Mouse (Mus musculus): ENCODE data around the gene Pnpla2. TPM values are rescaled to one million over a fixed set of nuclear protein-coding genes. Genes with fewer than 3 reads are reported as not detected.
A peak's percentile ranks its signal among the peaks of the same experiment; 100 is the strongest.

Gene Pnpla2
- total RNA-seq, 4 experiments from 2014 or later: 21.2 to 32.6 (median 27.2) TPM

- no peak for DNase-seq (ENCODE audit: low spot score in 2 of 2)
Measured at GRCm38 (mm10) chr7:141431434-141432185, 23.4 kb upstream of the Pnpla2 start.

- no peak for DNase-seq (ENCODE audit: low spot score in 2 of 2)
Measured at GRCm38 (mm10) chr7:141432186-141432611, 22.8 kb upstream of the Pnpla2 start.

DNA sequence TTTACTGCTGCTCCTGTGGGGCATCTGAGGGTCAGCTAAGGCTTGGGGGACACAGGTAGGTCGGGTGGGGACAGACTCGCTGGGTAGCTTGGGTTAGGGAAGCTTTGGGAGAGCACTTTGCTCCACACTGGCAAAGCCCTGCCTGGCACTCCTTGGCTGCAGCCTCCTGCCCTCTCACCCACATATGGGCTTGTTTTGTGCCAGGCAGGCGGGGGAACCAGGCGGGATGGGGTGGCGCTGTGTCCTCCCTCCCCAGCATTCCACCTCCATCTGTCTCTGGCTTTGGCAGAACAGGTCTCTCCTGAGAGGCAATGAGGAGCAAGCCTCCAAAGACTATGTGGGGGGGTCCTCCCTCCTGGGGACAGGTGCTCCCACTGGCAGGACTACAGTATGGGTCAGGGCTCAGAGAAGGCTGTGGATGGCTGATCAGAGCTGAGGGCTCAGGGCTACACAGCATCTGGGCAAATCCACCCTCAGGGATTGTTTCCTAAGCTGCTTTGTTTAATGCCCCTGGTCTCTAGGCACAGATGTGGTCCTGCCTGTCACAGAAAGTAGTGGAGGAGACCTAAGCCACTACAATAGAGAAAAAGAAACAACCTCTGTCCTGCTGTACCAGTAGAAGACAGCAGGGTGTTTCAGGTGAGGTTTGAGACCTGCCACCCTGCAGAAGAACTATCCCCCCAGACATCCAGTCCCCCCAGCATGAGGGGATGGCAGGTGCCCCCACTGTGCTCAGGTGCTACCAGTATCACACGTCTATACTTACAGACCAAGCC lies 22.1 kb upstream of the Pnpla2 start:
- no peak for DNase-seq (ENCODE audit: low spot score in 2 of 2)

- DNase-seq (ENCODE audit: low spot score in 2 of 2): no peak
Measured at GRCm38 (mm10) chr7:141433517-141434400, 21.2 kb upstream of the Pnpla2 start.

DNA sequence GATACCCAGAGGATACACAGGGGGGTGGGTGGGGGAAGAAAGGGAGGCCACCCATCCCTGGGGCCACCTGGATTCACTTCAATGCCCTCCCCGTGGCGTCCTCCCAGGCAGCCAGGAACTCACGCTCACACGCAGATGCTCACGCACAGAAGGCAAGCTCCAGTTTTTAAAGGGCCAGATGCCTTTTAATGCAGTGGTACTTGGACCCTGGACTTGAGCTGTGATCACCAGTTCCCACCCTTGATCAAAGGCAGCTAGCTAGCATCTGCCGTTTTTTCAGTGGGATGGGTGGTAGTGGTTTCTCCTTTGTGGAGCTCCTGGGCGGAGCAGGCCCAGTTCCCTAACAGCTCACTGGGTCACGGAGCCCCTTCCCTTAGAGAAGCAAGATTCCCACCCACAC lies 20.5 kb upstream of the Pnpla2 start:
- DNase-seq (ENCODE audit: low spot score in 2 of 2): peak in 1 of 2 experiments; percentile 73

DNA sequence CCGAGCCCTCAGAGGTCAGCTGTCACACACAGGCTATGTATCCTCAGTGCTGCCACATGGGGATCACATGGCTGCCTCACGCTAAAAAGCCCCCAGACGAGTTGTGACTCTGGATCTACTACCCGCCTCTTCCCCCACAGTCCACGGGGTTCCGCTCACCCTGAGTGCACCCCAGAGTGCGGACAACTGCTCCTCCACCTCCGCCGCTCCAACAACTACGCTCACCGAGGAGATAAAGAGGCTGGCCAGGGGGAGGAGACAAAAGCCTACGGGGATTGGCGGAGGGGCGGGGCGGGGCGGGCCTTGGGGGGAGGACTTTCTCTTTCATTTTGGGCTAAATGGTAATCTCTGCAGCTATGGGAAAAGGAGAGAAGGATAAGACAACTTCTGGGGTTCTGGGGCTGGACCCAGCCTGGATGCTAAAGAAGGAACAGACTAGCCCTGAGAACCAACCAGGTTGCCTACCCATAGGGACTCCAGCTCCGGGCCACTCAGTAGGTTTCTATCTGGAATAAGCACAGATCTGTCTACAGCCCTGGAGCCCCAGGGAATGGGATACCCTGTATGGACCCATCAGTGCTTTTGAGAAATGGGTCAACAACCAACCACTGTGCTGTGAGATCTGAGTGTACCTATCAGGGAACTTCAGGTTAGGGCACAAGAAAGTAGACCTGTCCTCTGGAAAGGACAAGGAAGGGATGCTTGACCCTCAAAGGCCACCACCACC lies 19.7 kb upstream of the Pnpla2 start:
- DNase-seq (ENCODE audit: low spot score in 2 of 2): no peak

DNA sequence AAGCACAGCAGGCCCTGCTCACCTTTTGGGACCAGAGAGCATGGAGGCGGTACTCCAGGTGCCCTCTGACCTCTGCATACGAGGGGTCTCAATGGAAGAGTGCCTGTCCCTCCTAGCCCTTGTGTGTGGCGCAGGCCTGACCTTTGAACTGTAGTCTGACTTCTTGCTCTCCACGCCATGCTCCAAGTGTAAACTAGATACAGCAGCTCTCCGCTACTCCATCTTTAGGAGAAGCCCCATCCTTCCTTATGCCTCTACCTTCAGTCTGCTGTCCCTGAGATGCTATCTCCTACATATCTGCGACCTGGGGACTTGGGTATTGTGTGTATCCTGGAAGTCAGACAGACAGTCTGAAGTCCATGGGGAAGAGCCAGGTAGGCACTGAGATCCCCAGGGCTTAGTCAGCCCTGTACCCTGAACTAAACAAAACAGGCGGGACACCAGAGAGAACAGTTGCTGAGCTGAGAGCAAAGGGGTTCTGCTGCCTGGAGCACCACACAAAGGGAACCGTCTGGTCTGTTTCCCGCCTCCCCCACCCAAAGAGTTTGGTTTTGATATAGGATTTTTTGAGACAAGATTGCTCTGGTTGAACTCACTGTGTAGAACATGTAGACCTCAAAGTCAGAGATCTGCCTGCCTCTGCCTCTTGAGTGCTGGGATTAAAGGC lies 19.0 kb upstream of the Pnpla2 start:
- no peak for DNase-seq (ENCODE audit: low spot score in 2 of 2)

DNA sequence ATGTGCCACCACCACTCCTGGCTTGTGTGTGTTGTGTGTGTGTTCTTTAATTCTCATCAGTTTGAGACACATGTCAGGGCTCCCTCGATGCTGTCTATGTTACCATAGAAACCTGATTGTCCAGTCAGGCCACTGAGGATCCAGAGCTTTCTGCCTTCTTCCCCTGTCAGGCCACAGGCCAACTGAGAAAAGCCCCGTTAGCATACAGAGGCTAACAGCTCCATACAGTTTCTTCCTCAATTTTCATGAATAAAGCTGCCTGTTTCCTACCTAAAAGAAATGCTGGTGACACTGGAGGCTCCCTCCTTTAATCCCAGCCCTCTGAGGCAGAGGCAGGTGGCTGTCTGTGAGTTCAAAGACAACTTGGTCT lies 18.5 kb upstream of the Pnpla2 start:
- no peak for DNase-seq (ENCODE audit: low spot score in 2 of 2)

DNA sequence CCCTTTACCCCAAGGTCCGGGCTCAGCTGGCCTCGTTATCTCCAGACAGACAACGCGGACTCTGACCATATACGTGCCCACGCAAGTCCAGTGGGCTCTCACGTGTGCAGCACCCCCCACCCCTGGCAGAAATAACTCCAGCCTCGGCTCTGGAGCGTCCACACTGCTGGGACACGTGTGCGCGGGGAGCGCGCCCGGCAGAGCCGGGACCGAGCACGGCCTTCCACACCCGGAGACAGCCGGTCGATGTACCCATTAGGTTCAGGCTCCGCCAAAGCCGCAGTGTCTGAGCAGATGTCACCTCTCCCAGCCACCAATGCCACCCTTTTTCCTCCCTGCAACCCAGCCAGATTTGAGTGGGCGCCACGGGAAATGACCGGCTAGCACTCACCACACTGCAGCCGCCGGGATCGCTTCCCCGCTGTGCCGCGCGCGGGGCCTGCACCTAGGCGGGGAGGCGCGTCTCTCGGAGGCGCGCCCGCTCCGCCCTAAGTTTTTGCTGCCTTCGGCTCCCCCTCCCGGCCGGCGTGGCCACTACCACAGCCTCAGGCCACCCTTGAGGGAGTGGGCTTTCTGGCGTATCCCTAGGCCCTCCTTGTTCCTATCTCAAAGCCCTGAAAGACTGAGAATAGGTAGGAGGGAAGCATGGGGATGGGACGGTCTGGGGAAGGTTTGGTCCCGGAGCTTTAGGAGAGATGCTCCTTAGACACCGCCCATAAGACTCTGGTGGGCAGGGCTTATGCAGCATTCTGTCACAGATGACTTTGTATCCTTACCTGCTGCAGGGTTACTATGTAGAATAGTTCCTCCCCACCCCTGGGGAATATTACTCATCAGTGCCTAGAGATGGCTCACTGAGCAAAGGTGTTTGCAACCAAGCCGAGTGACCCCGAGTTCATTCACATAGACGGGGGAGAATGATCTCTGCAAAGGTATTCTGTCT lies 17.5 kb upstream of the Pnpla2 start, which contains the start of gene Slc25a22:
Gene Slc25a22, minus strand, starts transcription at position 715 of the 943 bp plus-strand sequence.
- DNase-seq (ENCODE audit: low spot score in 2 of 2): peak; percentile 71 to 72

DNA sequence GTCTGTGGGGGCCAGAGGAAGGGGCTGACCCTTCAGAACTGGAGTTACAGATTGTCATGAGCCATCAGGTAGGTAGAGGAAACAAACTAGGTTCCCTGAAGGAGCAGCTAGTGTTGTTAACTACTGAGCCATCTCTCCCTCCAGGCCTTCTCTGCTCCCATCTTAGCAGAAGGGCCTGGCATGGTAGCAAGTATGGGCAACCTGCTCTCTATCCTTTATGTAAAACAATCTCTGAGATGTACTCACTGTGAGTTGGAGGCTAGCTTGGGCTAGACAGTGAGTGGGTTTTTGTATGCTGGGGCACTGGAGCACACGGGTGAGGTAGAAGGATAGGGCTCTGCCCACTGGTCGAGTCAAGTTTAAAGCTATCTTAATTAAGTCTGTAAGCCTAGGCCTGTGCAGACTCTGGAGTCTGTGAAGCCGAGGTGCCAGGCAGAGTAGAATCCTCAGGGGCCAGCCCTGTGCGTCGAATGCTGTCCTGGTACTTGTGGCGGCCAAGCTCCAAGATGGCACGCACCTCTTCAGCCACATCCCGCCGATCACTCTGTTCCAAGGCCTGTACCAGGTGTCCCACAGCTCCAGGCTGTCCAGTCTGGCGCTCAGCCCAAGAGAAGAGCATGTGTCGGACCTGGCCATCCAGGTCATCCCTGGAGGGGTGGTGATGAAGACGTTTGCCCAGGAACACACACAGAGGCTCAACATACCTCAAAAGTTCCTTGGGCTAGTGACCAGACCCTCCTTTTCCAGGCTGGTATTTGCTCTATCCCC lies 16.6 kb upstream of the Pnpla2 start:
- no peak for DNase-seq (ENCODE audit: low spot score in 2 of 2)

DNA sequence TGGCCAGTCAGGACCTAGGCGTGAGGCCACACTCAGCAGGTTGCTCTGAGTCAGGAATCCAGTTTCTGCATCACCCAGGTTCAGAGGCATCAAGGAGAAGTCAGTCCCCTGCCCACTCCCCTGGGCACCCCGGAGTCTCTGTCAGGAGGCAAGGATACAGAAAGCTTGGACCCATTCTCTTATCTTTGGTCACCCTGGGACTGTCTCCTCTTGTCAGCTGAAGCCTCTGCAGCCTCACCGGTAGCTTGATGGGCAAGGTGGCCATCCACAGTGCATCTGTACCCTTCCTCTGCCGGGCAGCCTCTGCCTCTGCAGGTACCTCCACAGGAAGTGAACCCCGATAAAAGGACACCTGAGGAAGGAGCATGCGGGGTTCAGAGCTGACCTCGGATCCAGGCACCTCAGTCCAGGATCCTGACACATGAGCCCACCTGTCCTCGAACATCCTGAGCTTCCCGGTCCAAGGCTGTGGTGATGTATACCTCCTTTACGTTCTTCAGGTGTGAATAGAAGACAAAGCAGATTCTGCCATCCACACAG lies 15.8 kb upstream of the Pnpla2 start:
- no peak for DNase-seq (ENCODE audit: low spot score in 2 of 2)

DNA sequence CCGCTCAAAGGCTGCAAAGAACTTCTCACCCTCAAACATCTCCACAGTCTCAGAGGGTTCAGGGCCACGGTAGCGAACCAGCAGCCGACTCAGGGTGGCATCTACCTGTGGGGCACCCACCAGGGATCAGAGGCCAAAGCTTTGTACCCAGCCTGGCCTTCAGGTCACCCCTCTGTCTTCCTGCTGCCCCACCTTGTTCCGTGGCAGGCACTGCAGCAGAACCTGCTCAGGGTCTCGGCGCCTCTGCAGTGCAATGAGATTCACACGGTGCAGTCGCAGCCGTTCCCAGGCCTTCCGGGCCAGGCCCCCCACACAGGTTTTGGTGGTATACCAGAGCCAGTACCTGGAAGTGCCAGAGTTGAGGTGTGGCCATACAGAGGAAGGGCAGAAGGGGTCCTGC lies 15.2 kb upstream of the Pnpla2 start:
- no peak for DNase-seq (ENCODE audit: low spot score in 2 of 2)

DNA sequence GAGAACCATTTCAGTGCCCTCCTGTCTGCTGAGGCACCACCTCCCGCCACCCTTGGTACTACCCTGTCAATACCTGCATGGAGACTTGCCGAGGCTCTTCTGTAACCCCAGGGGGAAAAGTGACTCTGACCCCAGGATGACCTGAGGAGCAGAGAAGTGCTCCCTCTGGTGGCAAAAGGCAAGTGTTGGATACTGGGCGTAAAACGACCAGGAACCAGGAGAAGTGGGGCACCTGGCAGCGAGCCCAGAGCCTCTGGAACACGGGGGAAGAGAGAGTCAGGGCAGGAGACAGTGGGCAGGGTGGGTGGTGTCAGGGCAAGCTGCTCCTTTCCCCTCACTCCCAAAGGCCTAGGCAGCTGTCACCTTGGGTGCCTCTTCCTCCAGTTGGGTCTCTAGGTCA lies 14.4 kb upstream of the Pnpla2 start:
- DNase-seq (ENCODE audit: low spot score in 2 of 2): no peak

DNA sequence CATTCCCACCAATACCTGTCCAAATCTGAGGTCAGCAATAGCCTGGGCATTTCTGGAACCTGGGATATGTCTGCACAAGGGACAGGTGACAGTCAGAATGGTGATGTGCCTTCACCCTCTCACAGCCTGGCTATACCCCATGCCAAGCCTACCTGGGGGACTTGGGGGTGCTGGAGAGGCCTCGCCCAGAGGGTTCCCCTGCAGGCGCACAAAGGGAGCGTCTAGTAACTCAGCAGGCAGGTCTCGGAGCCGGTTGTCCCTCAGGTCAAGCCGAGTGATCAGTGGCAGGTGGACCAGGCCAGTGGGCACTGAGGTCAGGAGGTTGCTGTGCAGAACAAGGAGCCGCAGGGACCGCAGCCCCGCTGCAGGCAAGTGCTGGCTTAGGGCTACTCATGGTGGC lies 13.5 kb upstream of the Pnpla2 start:
- DNase-seq (ENCODE audit: low spot score in 2 of 2): no peak

GRCm38 (mm10) chr7:141442199-141442598 lies 12.8 kb upstream of the Pnpla2 start:
- no peak for DNase-seq (ENCODE audit: low spot score in 2 of 2)

GRCm38 (mm10) chr7:141443081-141443821 lies 11.7 kb upstream of the Pnpla2 start:
- no peak for DNase-seq (ENCODE audit: low spot score in 2 of 2)

DNA sequence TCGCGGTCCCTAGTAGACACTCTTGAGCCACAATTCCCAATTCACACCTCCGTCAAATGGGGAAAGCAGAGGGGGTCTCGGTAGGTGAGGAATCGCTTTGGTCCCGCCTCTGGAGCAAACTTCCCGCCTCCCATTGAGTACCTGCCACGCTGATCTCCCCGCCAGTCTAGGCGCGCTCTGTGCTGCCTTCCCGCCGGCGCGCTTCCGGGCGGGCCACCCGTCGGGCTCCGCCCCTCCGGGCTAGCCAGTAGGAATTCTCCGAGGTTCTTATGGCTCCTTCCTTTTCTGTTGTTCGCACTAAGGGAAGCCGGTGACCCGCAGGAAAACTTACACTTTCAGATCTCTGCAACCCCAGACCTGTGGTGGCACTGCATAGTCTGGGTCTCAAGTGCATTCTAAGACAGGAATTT lies 11.2 kb upstream of the Pnpla2 start, which contains the start of gene Pidd1:
Gene Pidd1, minus strand, starts transcription at position 198 of the 410 bp plus-strand sequence.
- DNase-seq (ENCODE audit: low spot score in 2 of 2): no peak
